Comparison of ENCODE assay signal across 26 mouse cellular contexts in the genomic region with DNA sequence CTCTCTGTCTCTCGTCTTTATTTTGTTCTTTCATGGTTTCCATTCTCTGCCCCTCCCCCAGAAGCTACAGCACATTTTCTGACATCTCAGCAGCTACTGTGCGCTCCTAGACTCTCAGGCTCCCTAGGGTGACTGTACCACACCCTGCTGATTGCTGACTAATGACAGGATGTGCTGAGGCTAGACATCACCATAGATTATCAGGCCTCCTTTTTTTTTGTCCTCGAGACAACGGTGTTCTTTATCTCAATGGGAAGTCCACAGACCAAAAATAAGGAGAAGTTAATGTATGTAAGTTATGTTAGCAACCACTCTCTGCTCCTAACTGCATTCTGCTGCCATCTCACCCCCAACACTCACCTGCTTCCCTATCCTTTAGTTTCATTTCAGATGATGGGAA.
"Had no signal": no experiment of that assay in that cellular context is flagged by ENCODE, and none has a peak within 500 bp of the region (broad histone marks: within the 10 kb centered on the region; RNA-seq: fewer than 3 reads in every experiment).

No protein-coding gene starts in this region.

- DNase-seq: gastrocnemius, postnatal 14 days; gastrocnemius, postnatal 36 days; heart, adult 11 months; heart, adult 2 months; heart, postnatal 14 days; heart, postnatal 36 days; kidney, adult 2 months; kidney, adult 9 months; kidney, postnatal 14 days; kidney, postnatal 36 days; layer of hippocampus, adult 9-11 months; layer of hippocampus, postnatal 36 days; left cerebral cortex, postnatal 4 days had no signal

- H3K36me3 ChIP-seq: heart, embryonic 13.5 days; heart, embryonic 15.5 days; hindbrain, embryonic 13.5 days; hindbrain, embryonic 15.5 days; kidney, embryonic 15.5 days; limb, embryonic 13.5 days; limb, embryonic 15.5 days; liver, embryonic 12.5 days had no signal

- H3K9ac ChIP-seq: heart, embryonic 13.5 days; heart, embryonic 15.5 days; hindbrain, embryonic 13.5 days; hindbrain, embryonic 15.5 days; kidney, embryonic 15.5 days; limb, embryonic 13.5 days; limb, embryonic 15.5 days; liver, embryonic 12.5 days; liver, embryonic 14.5 days had no signal

- H3K27me3 ChIP-seq: heart, embryonic 13.5 days; heart, embryonic 15.5 days; hindbrain, embryonic 13.5 days; hindbrain, embryonic 15.5 days; kidney, embryonic 15.5 days; limb, embryonic 13.5 days; limb, embryonic 15.5 days; liver, embryonic 12.5 days had no signal

- H3K4me2 ChIP-seq: heart, embryonic 11.5 days; heart, embryonic 13.5 days; heart, embryonic 15.5 days; hindbrain, embryonic 13.5 days; hindbrain, embryonic 15.5 days; kidney, embryonic 15.5 days; limb, embryonic 13.5 days; limb, embryonic 15.5 days; liver, embryonic 12.5 days had no signal

- ATAC-seq: hindbrain, postnatal 0 days; intestine, postnatal 0 days; liver, embryonic 12.5 days had no signal

- H3K27ac ChIP-seq: heart, adult 2 months; heart, embryonic 13.5 days; heart, embryonic 15.5 days; hindbrain, embryonic 13.5 days; hindbrain, embryonic 15.5 days; hindbrain, postnatal 0 days; kidney, embryonic 15.5 days; kidney, postnatal 0 days; limb, embryonic 13.5 days; limb, embryonic 15.5 days; liver, embryonic 12.5 days; liver, embryonic 14.5 days had no signal

- H3K4me3 ChIP-seq: heart, adult 2 months; heart, embryonic 13.5 days; heart, embryonic 15.5 days; hindbrain, embryonic 13.5 days; hindbrain, embryonic 15.5 days; kidney, embryonic 15.5 days; limb, embryonic 13.5 days; limb, embryonic 15.5 days; liver, embryonic 12.5 days had no signal

- H3K9me3 ChIP-seq: heart, embryonic 13.5 days; heart, embryonic 15.5 days; hindbrain, embryonic 13.5 days; hindbrain, embryonic 15.5 days; kidney, embryonic 15.5 days; limb, embryonic 13.5 days; limb, embryonic 15.5 days; liver, embryonic 12.5 days had no signal

- H3K4me1 ChIP-seq: heart, embryonic 13.5 days; heart, embryonic 15.5 days; hindbrain, embryonic 13.5 days; hindbrain, embryonic 15.5 days; kidney, embryonic 15.5 days; limb, embryonic 13.5 days; limb, embryonic 15.5 days; liver, embryonic 12.5 days had no signal
